Mouse (Mus musculus) heart, embryonic 14.5 days (tissue): ENCODE measurements at regions not wholly inside any gene's neighbourhood (a gene's known extent, or its start where the extent isn't known, plus 50 kb on each side); places are given as distances from the start of the nearest gene placed in this dataset.

ENCODE experiments used
- ATAC-seq: fragments of 200-750 bp; cut with Nextera tagmentation; 2 replicates; pipeline ENCODE4 v1.8.0; 2017; ENCODE audit warnings: low read depth, moderate TSS enrichment; ENCODE audit not compliant: insufficient number of reproducible peaks, insufficient read depth, low FRiP score
- H3K27ac ChIP-seq, 2 experiments: fragments of 200-500 bp in 1 of 2; fragments of 300-500 bp in 1 of 2; sonication (generic) in 1 of 2; replicated peaks in 1 of 2; 2 replicates each; pipeline ENCODE4 v1.5.1; 2012 to 2014; ENCODE audit warnings: low read depth in 2 of 2, low read length in 2 of 2, control low read depth in 1 of 2, mild to moderate bottlenecking in 1 of 2, mixed read lengths in 1 of 2; ENCODE audit not compliant: control insufficient read depth in 1 of 2, insufficient read depth in 1 of 2
- H3K27me3 ChIP-seq: fragments of 300-500 bp; sonication (generic); 2 replicates; pipeline ENCODE4 v1.6.1; 2014; ENCODE audit warnings: mild to moderate bottlenecking, low read length, control low read depth; ENCODE audit not compliant: control insufficient read depth, insufficient read depth
- H3K36me3 ChIP-seq: fragments of 300-500 bp; sonication (generic); 2 replicates; pipeline ENCODE4 v1.6.1; 2014; ENCODE audit warnings: mild to moderate bottlenecking, control low read depth, low read length, mixed read lengths; ENCODE audit not compliant: control insufficient read depth, insufficient read depth
- H3K4me1 ChIP-seq, 2 experiments: fragments of 200-500 bp in 1 of 2; fragments of 300-500 bp in 1 of 2; sonication (generic) in 1 of 2; 2 replicates each; pipeline ENCODE4 v1.6.1; 2012 to 2014; ENCODE audit warnings: low read length in 2 of 2, control low read depth in 1 of 2, mixed read lengths in 1 of 2; ENCODE audit not compliant: control insufficient read depth in 2 of 2, insufficient read depth in 2 of 2
- H3K4me2 ChIP-seq: fragments of 300-500 bp; sonication (generic); 2 replicates; pipeline ENCODE4 v1.6.1; 2014; ENCODE audit warnings: mild to moderate bottlenecking, low read length
- H3K4me3 ChIP-seq, 2 experiments: fragments of 200-500 bp in 1 of 2; fragments of 300-500 bp in 1 of 2; sonication (generic) in 1 of 2; 2 replicates each; pipeline ENCODE4 v1.5.1; 2012 to 2014; ENCODE audit warnings: low read length in 2 of 2, mild to moderate bottlenecking in 2 of 2, control low read depth in 1 of 2, low read depth in 1 of 2, moderate library complexity in 1 of 2; ENCODE audit not compliant: control insufficient read depth in 1 of 2, insufficient read depth in 1 of 2
- H3K9ac ChIP-seq: fragments of 300-500 bp; sonication (generic); 2 replicates; pipeline ENCODE4 v1.6.1; 2014; ENCODE audit warnings: mild to moderate bottlenecking, low read length
- H3K9me3 ChIP-seq: fragments of 300-500 bp; sonication (generic); 2 replicates; pipeline ENCODE4 v1.6.1; 2016; ENCODE audit warnings: low read length, control low read depth; ENCODE audit not compliant: control insufficient read depth
- whole genome bisulfite sequencing: fragments of 180-500 bp; shearing (Covaris S2); extraction: QIAGEN DNeasy Blood & Tissue Kit; methylation state at CpG from one replicate; pipeline ENCODE4 v1.1.7; 2014; 5-methylcytosine and 5-hydroxymethylcytosine counted together

- Histone ChIP-seq H3K27me3 (no peaks in the 10 kb centered on the region), H3K9ac (no peak overlapping the region), H3K36me3 (no peaks in the 10 kb centered on the region), H3K4me2 (no peak overlapping the region), H3K4me3 (no peak overlapping the region), H3K27ac (no peak overlapping the region), H3K9me3 (peaks cover 7% of the 10 kb centered on the region), H3K4me1 (peaks cover 6 to 11% of the 10 kb centered on the region in 2 experiments; a peak in 3 of 4 replicates)
- ATAC-seq: no peak
- 85% methylated on average over 3 of the region's 3 CpGs for WGBS
These were observed 247.5 kb downstream of the Rplp1 start for GRCm38 (mm10) chr9:61666761-61667332.

GRCm38 (mm10) chr9:61666118-61666517, 248.2 kb downstream of the Rplp1 start:
- ATAC-seq: no peak
- H3K9ac ChIP-seq: no peak overlapping the region
- peaks cover 6 to 11% of the 10 kb centered on the region in 2 experiments; a peak in 3 of 4 replicates for H3K4me1 ChIP-seq
- WGBS: 36% methylated on average over 6 of the region's 6 CpGs
- no peaks in the 10 kb centered on the region for H3K27me3 ChIP-seq
- no peak overlapping the region for H3K4me3 ChIP-seq
- H3K9me3 ChIP-seq: peaks cover 1% of the 10 kb centered on the region; the same call in 1 of the 2 replicates
- H3K36me3 ChIP-seq: no peaks in the 10 kb centered on the region
- H3K27ac ChIP-seq: no peak overlapping the region
- no peak overlapping the region for H3K4me2 ChIP-seq

- H3K36me3 ChIP-seq: no peaks in the 10 kb centered on the region
- H3K4me2 ChIP-seq: no peak overlapping the region
- H3K27me3 ChIP-seq: no peaks in the 10 kb centered on the region
- peaks cover 6 to 10% of the 10 kb centered on the region in 2 experiments; a peak in 3 of 4 replicates for H3K4me1 ChIP-seq
- no peak overlapping the region for H3K9ac ChIP-seq
- no peaks in the 10 kb centered on the region for H3K9me3 ChIP-seq
- ATAC-seq: no peak
- no peak overlapping the region for H3K4me3 ChIP-seq
- 81% methylated on average over 5 of the region's 5 CpGs for WGBS
- no peak overlapping the region for H3K27ac ChIP-seq
These were observed 249.1 kb downstream of the Rplp1 start for GRCm38 (mm10) chr9:61665254-61665653.

- no peak overlapping the region for H3K9ac ChIP-seq
- 73% methylated on average over 10 of the region's 10 CpGs for WGBS
These were observed 250.2 kb downstream of the Rplp1 start for GRCm38 (mm10) chr9:61664000-61664622.

GRCm38 (mm10) chr9:61662055-61663028, 252.0 kb downstream of the Rplp1 start:
- H3K4me2 ChIP-seq: no peak overlapping the region
- no peaks in the 10 kb centered on the region for H3K4me1 ChIP-seq
- H3K36me3 ChIP-seq: no peaks in the 10 kb centered on the region
- no peaks in the 10 kb centered on the region for H3K27me3 ChIP-seq
- WGBS: 54% methylated on average over 12 of the region's 12 CpGs
- H3K9me3 ChIP-seq: no peaks in the 10 kb centered on the region
- ATAC-seq: no peak
- H3K9ac ChIP-seq: no peak overlapping the region
- no peak overlapping the region for H3K4me3 ChIP-seq
- no peak overlapping the region for H3K27ac ChIP-seq

More at GRCm38 (mm10) chr9:61664000-61664622, 250.2 kb downstream of the Rplp1 start:
- Histone ChIP-seq H3K4me3 (no peak overlapping the region), H3K4me1 (no peaks in the 10 kb centered on the region; a peak in 1 of 4 replicates), H3K4me2 (no peak overlapping the region), H3K36me3 (no peaks in the 10 kb centered on the region), H3K27ac (no peak overlapping the region), H3K9me3 (no peaks in the 10 kb centered on the region), H3K27me3 (no peaks in the 10 kb centered on the region)
- ATAC-seq: no peak

- Histone ChIP-seq H3K9ac (no peak overlapping the region), H3K4me1 (peaks cover 6% of the 10 kb centered on the region in 2 experiments), H3K27ac (no peak overlapping the region), H3K36me3 (no peaks in the 10 kb centered on the region), H3K27me3 (no peaks in the 10 kb centered on the region), H3K4me2 (no peak overlapping the region), H3K9me3 (no peaks in the 10 kb centered on the region), H3K4me3 (no peak overlapping the region)
- ATAC-seq: no peak
- 57% methylated on average over 3 of the region's 3 CpGs for WGBS
These were observed 254.2 kb downstream of the Rplp1 start for GRCm38 (mm10) chr9:61660191-61660590.

- no peak overlapping the region for H3K4me2 ChIP-seq
- H3K9ac ChIP-seq: no peak overlapping the region
- H3K4me1 ChIP-seq: peaks cover 8 to 11% of the 10 kb centered on the region in 2 experiments
- H3K4me3 ChIP-seq: no peak overlapping the region
- no peak for ATAC-seq
- no peaks in the 10 kb centered on the region for H3K9me3 ChIP-seq
- H3K27ac ChIP-seq: no peak overlapping the region
- WGBS: 72% methylated on average over 8 of the region's 8 CpGs
- H3K27me3 ChIP-seq: no peaks in the 10 kb centered on the region
- H3K36me3 ChIP-seq: no peaks in the 10 kb centered on the region
These were observed 256.3 kb downstream of the Rplp1 start for GRCm38 (mm10) chr9:61657996-61658395.
